Mouse (Mus musculus) embryonic fibroblast, embryonic 13.5 days (primary cell): Measurements from ENCODE around the gene Sox2.

Experiments used
- CTCF ChIP-seq: IDR thresholded peaks from 2 replicates; pipeline ENCODE4 v1.5.1; 2011; ENCODE audit warnings: mild to moderate bottlenecking, control low read depth, low read length, moderate library complexity, borderline replicate concordance; ENCODE audit not compliant: insufficient read depth
- POLR2A ChIP-seq: IDR thresholded peaks from 2 replicates; pipeline ENCODE4 v1.6.1; 2011; ENCODE audit warnings: low read depth, mild to moderate bottlenecking, control low read depth, low read length, moderate library complexity

DNA sequence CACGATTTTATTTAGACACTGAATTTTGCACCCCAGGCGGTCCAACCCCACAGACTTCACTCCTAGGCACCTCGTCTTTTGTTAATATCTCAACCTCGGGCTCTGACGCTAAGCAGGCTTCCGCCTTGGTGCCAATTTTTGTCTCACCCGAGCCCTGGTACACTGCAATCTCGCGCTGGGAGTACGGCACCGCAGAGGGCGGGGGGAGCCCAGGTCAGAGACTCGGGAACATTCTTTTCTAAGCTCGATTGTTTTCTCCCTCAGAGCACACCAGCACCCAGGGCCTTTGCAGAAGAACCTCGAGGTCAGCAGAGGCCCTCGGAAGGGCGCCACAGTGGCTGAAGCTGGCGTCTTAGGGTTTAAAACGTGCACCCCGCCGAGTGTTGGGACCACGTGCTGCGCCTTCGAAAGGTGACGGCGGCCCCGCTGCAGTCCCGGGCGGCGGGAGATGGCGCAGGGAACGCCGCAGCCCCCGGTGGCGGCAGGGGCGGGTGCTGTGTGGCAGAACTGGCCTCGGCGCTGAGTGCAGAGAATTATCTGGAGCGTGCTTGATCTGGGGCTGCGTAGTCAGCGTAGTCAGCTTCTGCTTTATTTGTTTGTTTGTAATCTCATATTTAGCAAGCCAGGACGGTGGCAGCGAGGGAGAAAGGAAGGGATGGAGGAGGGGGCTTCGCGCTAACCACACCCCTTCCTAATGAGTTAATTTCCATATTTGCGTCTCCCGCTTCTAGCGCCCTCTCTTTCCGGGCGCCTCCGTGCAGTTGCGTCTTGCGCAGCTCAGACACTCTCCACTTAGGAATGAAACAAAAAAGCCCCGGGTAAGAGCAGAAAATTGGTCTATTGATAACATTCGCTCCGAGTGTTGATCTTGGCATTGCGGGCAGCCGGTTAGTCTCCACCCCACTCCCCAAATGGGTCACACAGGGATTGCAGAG is 13.8 kb downstream of the Sox2 start:
- no peak for TF ChIP-seq CTCF
- TF ChIP-seq POLR2A = no peak
